Mouse (Mus musculus): ENCODE data around the gene Mecom. TPM values are rescaled to one million over a fixed set of nuclear protein-coding genes. Genes with fewer than 3 reads are reported as not detected.

The Mecom gene
- 3.5 TPM for polyA plus RNA-seq (2014; fragmentation: Illumina TruSeq; extraction: RNeasy Lipid Tissue Mini Kit (QIAGEN cat#74804); ENCODE audit: low read depth, low replicate concordance)

DNA sequence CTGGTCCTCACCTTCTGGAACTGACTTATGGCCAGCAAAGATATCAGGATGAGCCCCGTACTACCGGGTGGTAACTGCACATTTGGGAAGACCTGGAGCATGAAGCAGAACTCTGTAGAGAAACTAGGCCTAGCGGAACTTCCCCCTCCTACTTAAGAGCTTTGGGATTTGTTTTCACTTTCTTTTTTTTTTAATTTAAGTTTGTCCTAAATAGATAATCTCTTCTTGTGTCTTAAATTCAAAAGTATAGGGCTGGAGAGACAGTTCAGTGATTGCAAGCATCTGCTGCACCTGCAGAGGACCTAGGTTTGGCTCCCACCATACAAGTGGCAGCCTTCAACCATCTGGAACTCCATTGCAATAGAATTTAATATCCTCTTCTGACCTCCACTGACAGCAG lies at the start of gene Mecom:
Gene Mecom, minus strand, starts transcription at position 101 of the 400 bp plus-strand sequence.

Other genes with a start within 250 kb of the Mecom start
- gene Actrt3, start 51.9 kb upstream of the Mecom start, polyA plus RNA-seq (2014; fragmentation: Illumina TruSeq; extraction: RNeasy Lipid Tissue Mini Kit (QIAGEN cat#74804); ENCODE audit: low read depth, low replicate concordance) = 0.61 TPM
- 26.5 TPM for gene Mynn, start 54.1 kb upstream of the Mecom start, polyA plus RNA-seq (2014; fragmentation: Illumina TruSeq; extraction: RNeasy Lipid Tissue Mini Kit (QIAGEN cat#74804); ENCODE audit: low read depth, low replicate concordance)
- 2.0 TPM for gene Lrriq4, start 96.5 kb upstream of the Mecom start, polyA plus RNA-seq (2014; fragmentation: Illumina TruSeq; extraction: RNeasy Lipid Tissue Mini Kit (QIAGEN cat#74804); ENCODE audit: low read depth, low replicate concordance)
- gene Lrrc34, start 99.9 kb upstream of the Mecom start, polyA plus RNA-seq (2014; fragmentation: Illumina TruSeq; extraction: RNeasy Lipid Tissue Mini Kit (QIAGEN cat#74804); ENCODE audit: low read depth, low replicate concordance) = 6.3 TPM
- gene Lrrc31, start 151.8 kb upstream of the Mecom start, polyA plus RNA-seq (2014; fragmentation: Illumina TruSeq; extraction: RNeasy Lipid Tissue Mini Kit (QIAGEN cat#74804); ENCODE audit: low read depth, low replicate concordance) = not detected
- 0.12 TPM for gene Samd7, start 198.3 kb upstream of the Mecom start, polyA plus RNA-seq (2014; fragmentation: Illumina TruSeq; extraction: RNeasy Lipid Tissue Mini Kit (QIAGEN cat#74804); ENCODE audit: low read depth, low replicate concordance)
- gene Sec62, start 244.9 kb upstream of the Mecom start, polyA plus RNA-seq (2014; fragmentation: Illumina TruSeq; extraction: RNeasy Lipid Tissue Mini Kit (QIAGEN cat#74804); ENCODE audit: low read depth, low replicate concordance) = 75.7 TPM

Data from adipose tissue, adult 10 weeks (tissue).